Comparison of ENCODE assay signal across 8 mouse cellular contexts in genomic region chr8:88359959-88360358, GRCm38 (mm10). TPM values are rescaled to one million over a fixed set of nuclear protein-coding genes. Genes with fewer than 3 reads are reported as not detected.
DNase-seq lines count a peak whose midpoint lies in the region; ATAC-seq lines count a peak whose summit lies in the region.

No protein-coding gene starts in this region.

- 83% methylated on average over 2 of the region's 2 CpGs for WGBS in heart, embryonic 11.5 days (ENCODE audit: insufficient replicate concordance)

- H3K36me3 ChIP-seq in heart, embryonic 11.5 days (ENCODE audit: control insufficient read depth, insufficient read depth, low read length) = peaks cover 12% of the 10 kb centered on the region

- intact Hi-C loops in heart, postnatal 10 days (cut with DNase I) = loop anchor here (2.0 to 5.0 kb wide), 4 partner anchors 93 to 337 kb away; partner anchors contain the start of genes Cyld, Nkd1 and Tent4b

- H3K27me3 ChIP-seq in heart, embryonic 11.5 days (ENCODE audit: control insufficient read depth, insufficient read depth, low read length) = no peaks in the 10 kb centered on the region

- DNase-seq in heart, adult 11 months = no peak
- peak; percentile 55 for DNase-seq in MN1 (ENCODE audit: low spot score)
- peak; percentile 11 to 21 for DNase-seq in heart, postnatal 10 days
- peak; percentile 36 for DNase-seq in mesoderm, embryonic 11.5 days (ENCODE audit: low read depth, low spot score)
- no peak for DNase-seq in frontal cortex, postnatal 10 days (ENCODE audit: low spot score in 2 of 2)
- no peak for DNase-seq in cerebellum, adult 11-12 months

- no peak for ATAC-seq in heart, embryonic 11.5 days (replicated peaks; ENCODE audit: insufficient number of reproducible peaks, low FRiP score, low TSS enrichment)
- ATAC-seq in megakaryocyte progenitor cell, adult 5-6 weeks (replicated peaks; ENCODE audit: poor library complexity) = no peak

- no peak overlapping the region for H3K27ac ChIP-seq in heart, embryonic 11.5 days (ENCODE audit: low read depth, low read length)

- H3K4me3 ChIP-seq in heart, embryonic 11.5 days (ENCODE audit: low read depth, low read length) = no peak overlapping the region

- no peak overlapping the region for H3K9ac ChIP-seq in heart, embryonic 11.5 days (ENCODE audit: low read depth, low read length)

- no peaks in the 10 kb centered on the region for H3K9me3 ChIP-seq in heart, embryonic 11.5 days (replicated peaks; ENCODE audit: control insufficient read depth, low read length)

- H3K4me1 ChIP-seq in heart, embryonic 11.5 days (ENCODE audit: control insufficient read depth, insufficient read depth, low read length) = peaks cover 11% of the 10 kb centered on the region

- peak overlapping the region; percentile 89 for H3K4me2 ChIP-seq in heart, embryonic 11.5 days

RNA-seq across cellular contexts. Expression of gene Brd7, which starts 2.0 kb away (rescaled TPM):
- 73.3 and 79.7 TPM in 2 replicates for polyA plus RNA-seq in heart, embryonic 11.5 days (2014; fragmentation: Nextera tagmentation; extraction: Ambion mirVana)
- total RNA-seq in heart, postnatal 10 days (2021) = 10 to 100 TPM; 68.0 to 78.8 TPM
- total RNA-seq in megakaryocyte progenitor cell, adult 5-6 weeks (2015) = 96.9 and 98.2 TPM in 2 replicates
- total RNA-seq in megakaryocyte progenitor cell, adult 5-6 weeks (2017) = 52.1 and 83.4 TPM in 2 replicates

Comparison
In these comparisons a context has a peak if more than half of its experiments do, and no peak if none do; other contexts are left out.
1. DNase-seq: peak in MN1 (single experiment), heart, postnatal 10 days (2 of 2) and mesoderm, embryonic 11.5 days (single experiment); none in heart, adult 11 months (single experiment), frontal cortex, postnatal 10 days (0 of 2) and cerebellum, adult 11-12 months (single experiment).